Mouse (Mus musculus) heart, embryonic 15.5 days (tissue): ENCODE measurements around the gene Adamts7. TPM values are rescaled to one million over a fixed set of nuclear protein-coding genes. Genes with fewer than 3 reads are reported as not detected.

Experiments
- ATAC-seq: fragments of 200-750 bp; cut with Nextera tagmentation; replicated peaks from 2 replicates; pipeline ENCODE4 v1.8.0; 2017; ENCODE audit warnings: low read depth, moderate TSS enrichment; ENCODE audit not compliant: insufficient number of reproducible peaks, insufficient read depth, low FRiP score
- H3K27ac ChIP-seq: fragments of 300-500 bp; sonication (generic); 2 replicates; pipeline ENCODE4 v1.5.1; 2015; ENCODE audit warnings: mild to moderate bottlenecking, inconsistent platforms
- H3K27me3 ChIP-seq: fragments of 300-500 bp; sonication (generic); 2 replicates; pipeline ENCODE4 v1.6.1; 2015; ENCODE audit warnings: inconsistent platforms
- H3K36me3 ChIP-seq: fragments of 300-500 bp; sonication (generic); 2 replicates; pipeline ENCODE4 v1.6.1; 2015; ENCODE audit warnings: mild to moderate bottlenecking, inconsistent platforms
- H3K4me1 ChIP-seq: fragments of 300-500 bp; sonication (generic); replicated peaks from 2 replicates; pipeline ENCODE4 v1.6.1; 2015; ENCODE audit warnings: inconsistent platforms
- H3K4me2 ChIP-seq: fragments of 300-500 bp; sonication (generic); 2 replicates; pipeline ENCODE4 v1.6.1; 2015; ENCODE audit warnings: inconsistent platforms, mild to moderate bottlenecking, moderate library complexity
- H3K4me3 ChIP-seq: fragments of 300-500 bp; sonication (generic); 2 replicates; pipeline ENCODE4 v1.5.1; 2015; ENCODE audit warnings: mild to moderate bottlenecking, inconsistent platforms
- H3K9ac ChIP-seq: fragments of 300-500 bp; sonication (generic); 2 replicates; pipeline ENCODE4 v1.6.1; 2015; ENCODE audit warnings: mild to moderate bottlenecking, inconsistent platforms
- H3K9me3 ChIP-seq: fragments of 300-500 bp; sonication (generic); replicated peaks from 2 replicates; pipeline ENCODE4 v1.6.1; 2016; ENCODE audit warnings: inconsistent platforms
- WGBS: fragments of 180-500 bp; shearing (Covaris S2); methylation state at CpG from one replicate; pipeline ENCODE4 v1.1.7; 2015; ENCODE audit warnings: mixed read lengths; 5-methylcytosine and 5-hydroxymethylcytosine counted together
- polyA plus RNA-seq: library from polyadenylated mRNA; unstranded; fragments of >200 nt; fragmentation: Nextera tagmentation; extraction: Ambion mirVana; gene quantifications from 2 replicates; pipeline ENCODE4 v1.2.1, GENCODE M21; 2015

Gene Adamts7
- polyA plus RNA-seq, 1 experiment from 2014 or later: 8.9 TPM

DNA sequence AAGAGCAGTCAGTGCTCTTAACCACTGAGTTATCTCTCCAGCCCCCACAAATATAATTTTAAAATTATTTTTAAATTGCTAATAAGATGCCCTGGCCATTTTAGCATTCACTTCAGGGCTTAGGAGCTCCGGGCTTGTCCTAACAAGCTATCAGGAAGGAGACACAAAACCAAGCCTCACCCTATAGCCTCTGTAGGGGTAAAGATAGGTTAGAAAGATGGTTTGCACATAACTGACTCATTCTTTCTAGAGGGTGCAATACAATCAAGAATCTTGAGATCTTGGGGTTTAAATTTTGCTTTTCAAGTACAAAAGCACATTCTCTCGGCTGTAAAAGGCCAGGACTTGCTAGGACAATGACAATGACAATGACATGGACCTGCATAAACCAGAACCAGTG lies 86.2 kb downstream of the Adamts7 start:
- Histone ChIP-seq H3K9ac (no peak overlapping the region), H3K27me3 (no peaks in the 10 kb centered on the region), H3K27ac (no peak overlapping the region; the same call in 1 of the 2 replicates), H3K4me2 (no peak overlapping the region), H3K4me3 (no peak overlapping the region), H3K4me1 (peaks cover 33% of the 10 kb centered on the region), H3K9me3 (no peaks in the 10 kb centered on the region), H3K36me3 (no peaks in the 10 kb centered on the region)
- WGBS: 84% methylated on average over 2 of the region's 2 CpGs
- ATAC-seq: no peak

DNA sequence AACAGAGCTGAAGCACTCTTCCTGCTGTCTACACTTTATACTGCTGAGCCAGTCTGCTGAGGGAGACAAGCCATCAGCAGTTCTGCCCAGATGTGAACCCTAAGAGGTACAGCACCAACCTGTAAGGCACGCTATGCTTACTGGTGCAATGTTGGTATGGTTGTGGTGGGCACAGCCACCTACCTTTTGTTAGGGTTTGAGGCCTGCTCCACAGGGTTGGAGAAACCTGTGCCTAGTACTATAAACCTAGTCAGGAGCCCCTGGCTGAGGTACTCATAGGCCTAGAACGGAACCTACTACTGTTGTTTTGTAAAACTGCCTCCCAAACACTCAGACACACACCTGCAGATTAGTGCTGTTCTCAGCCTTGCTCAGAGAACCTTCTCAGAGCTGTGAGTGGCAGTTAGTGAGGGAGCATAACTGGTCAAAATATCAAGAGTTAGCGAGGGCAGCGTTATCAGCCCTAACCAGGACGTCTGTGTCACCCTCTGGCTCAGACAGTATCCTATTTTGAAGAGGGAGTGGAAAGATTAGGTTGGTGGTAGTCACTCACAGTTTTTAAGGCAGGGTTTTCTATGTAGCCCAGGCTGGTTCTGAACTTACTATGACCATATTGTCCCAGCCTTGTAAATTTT lies 87.4 kb downstream of the Adamts7 start:
- H3K9me3 ChIP-seq: no peaks in the 10 kb centered on the region
- H3K27ac ChIP-seq: 0 out of 2 replicates have a peak overlapping the region, but pooled peaks have one; percentile 25
- WGBS: 48% methylated on average over 5 of the region's 5 CpGs
- H3K4me1 ChIP-seq: peaks cover 33% of the 10 kb centered on the region
- no peak overlapping the region for H3K4me2 ChIP-seq
- no peak for ATAC-seq
- H3K36me3 ChIP-seq: no peaks in the 10 kb centered on the region
- no peaks in the 10 kb centered on the region for H3K27me3 ChIP-seq
- no peak overlapping the region for H3K9ac ChIP-seq
- H3K4me3 ChIP-seq: no peak overlapping the region

DNA sequence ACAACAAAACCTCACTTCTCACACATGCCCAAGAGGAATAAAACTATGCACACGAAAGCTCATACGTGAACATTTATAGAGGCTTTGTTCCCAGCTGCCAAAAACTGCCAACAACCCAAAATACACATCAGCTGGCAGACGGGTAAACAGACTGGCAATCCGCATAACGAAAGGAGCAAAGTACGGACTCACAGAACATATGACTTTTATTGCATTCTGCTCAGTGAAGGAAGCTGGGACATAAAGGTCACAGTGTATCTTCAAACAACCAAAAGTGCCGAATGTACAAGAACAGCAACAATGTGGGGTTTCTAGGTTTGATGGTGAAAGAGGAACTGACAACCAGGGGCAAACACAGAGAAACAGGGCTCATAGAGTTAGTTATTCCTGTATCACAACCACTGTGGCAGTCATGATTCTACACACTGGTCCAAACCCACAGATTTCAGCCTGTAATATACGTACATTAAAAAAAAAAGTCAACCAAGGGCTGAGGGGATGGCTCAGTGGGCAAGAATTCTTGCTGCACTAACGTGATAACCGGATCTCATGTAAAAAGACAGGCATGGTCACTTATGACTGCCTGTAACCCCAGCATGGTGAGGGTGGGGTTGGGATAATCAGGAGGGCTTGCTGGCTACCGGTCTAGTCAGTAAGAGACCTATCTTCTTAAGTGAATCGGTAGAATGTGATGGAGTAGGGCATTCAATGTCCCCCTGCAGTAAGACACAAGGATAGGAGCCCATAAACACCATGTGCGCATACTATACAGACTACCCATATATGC lies 88.3 kb downstream of the Adamts7 start:
- Histone ChIP-seq H3K4me2 (no peak overlapping the region), H3K27me3 (no peaks in the 10 kb centered on the region), H3K9me3 (no peaks in the 10 kb centered on the region), H3K4me1 (peaks cover 38% of the 10 kb centered on the region), H3K9ac (no peak overlapping the region), H3K36me3 (no peaks in the 10 kb centered on the region), H3K4me3 (no peak overlapping the region), H3K27ac (no peak overlapping the region)
- WGBS: 78% methylated on average over 13 of the region's 13 CpGs
- ATAC-seq: no peak

DNA sequence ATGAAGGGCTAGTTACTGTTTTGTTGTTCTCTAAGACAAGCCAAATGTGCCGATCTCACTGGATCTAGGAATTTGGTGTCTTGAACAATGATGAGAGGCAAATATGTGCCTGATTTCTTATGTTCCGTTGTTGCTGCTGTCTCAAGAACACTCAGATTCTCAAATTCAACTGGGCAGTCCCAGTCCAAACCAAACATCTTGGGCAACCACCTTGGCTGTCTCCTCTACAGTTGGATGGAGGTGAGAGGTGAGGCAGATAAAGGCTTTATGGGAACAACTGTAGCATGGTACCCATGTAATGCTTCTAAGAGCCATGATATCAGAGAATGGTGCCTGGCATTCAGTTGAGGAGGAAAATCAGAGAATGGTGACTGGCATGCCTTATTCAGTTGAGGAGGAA lies 90.3 kb downstream of the Adamts7 start:
- H3K9me3 ChIP-seq: no peaks in the 10 kb centered on the region
- ATAC-seq: no peak
- H3K4me1 ChIP-seq: peaks cover 39% of the 10 kb centered on the region
- 88% methylated on average over 2 of the region's 2 CpGs for WGBS
- H3K36me3 ChIP-seq: no peaks in the 10 kb centered on the region
- no peak overlapping the region for H3K4me2 ChIP-seq
- H3K27me3 ChIP-seq: no peaks in the 10 kb centered on the region
- H3K4me3 ChIP-seq: no peak overlapping the region
- no peak overlapping the region for H3K27ac ChIP-seq
- no peak overlapping the region for H3K9ac ChIP-seq

DNA sequence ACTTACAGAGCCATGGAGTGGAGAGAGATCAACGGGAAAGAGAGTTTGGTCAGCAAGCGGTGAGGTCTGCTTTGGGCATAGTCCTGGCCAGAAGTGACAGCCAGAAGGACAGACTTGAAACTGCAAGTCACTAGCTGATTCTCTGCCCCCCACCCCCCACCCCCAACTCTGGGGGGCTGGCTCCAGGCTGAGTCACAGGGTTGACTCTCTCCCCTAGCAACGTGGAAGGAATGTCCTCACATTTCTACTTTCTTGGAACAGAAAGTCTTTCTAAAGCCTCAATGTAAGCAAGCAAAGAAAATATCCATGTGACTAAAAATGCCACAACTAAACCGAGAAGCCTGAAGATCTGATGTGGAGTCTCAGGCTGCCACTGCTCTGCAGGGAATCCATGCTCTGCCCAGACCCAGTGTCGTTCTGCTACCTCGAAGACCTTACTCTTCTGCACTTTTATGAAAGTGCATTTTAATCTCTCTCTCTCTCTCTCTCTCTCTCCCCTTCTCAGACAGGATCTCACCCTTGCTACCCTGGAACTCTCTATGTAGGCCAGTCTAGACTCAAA lies 93.1 kb downstream of the Adamts7 start:
- Histone ChIP-seq H3K4me1 (peaks cover 37% of the 10 kb centered on the region), H3K9ac (no peak overlapping the region), H3K4me2 (no peak overlapping the region), H3K9me3 (no peaks in the 10 kb centered on the region), H3K27ac (no peak overlapping the region), H3K36me3 (no peaks in the 10 kb centered on the region), H3K27me3 (no peaks in the 10 kb centered on the region), H3K4me3 (no peak overlapping the region)
- no peak for ATAC-seq
- WGBS: 41% methylated on average over 6 of the region's 6 CpGs

DNA sequence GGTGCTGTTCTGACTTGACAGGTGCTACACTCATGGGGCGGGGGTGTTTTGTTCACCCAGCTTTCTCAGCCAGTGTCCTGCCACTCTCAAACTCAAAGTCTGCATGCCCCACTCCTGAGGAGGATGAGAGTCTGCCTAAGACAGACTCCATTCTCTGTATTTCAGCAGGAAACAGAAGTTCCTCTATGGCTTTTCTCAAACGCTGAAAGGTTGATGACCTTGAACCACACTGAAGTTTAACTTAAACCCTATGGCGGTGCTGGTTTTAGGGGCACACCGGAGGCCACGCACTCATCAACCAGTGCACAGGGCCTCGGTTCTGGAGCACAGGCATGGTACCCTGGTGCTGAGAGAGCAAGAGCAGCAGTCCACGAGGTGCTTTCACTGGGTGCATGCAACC lies 94.4 kb downstream of the Adamts7 start:
- H3K4me3 ChIP-seq: no peak overlapping the region
- no peaks in the 10 kb centered on the region for H3K27me3 ChIP-seq
- no peak overlapping the region for H3K27ac ChIP-seq
- H3K36me3 ChIP-seq: no peaks in the 10 kb centered on the region
- no peaks in the 10 kb centered on the region for H3K9me3 ChIP-seq
- WGBS: 55% methylated on average over 7 of the region's 7 CpGs
- H3K4me1 ChIP-seq: peaks cover 44% of the 10 kb centered on the region
- ATAC-seq: no peak
- H3K9ac ChIP-seq: no peak overlapping the region
- no peak overlapping the region for H3K4me2 ChIP-seq

Other genes starting within 250 kb of the Adamts7 start
- gene Ctsh, start 108.9 kb upstream of the Adamts7 start, polyA plus RNA-seq: 69.4 and 79.0 TPM in 2 replicates
- 298 and 299 TPM in 2 replicates for gene Morf4l1, start 48.3 kb upstream of the Adamts7 start, polyA plus RNA-seq
- 5.4 and 9.7 TPM in 2 replicates for gene Tbc1d2b, start 107.7 kb downstream of the Adamts7 start, polyA plus RNA-seq